Mouse (Mus musculus) liver, adult 2 months (tissue): ENCODE measurements at regions not wholly inside any gene's neighbourhood (a gene's known extent, or its start where the extent isn't known, plus 50 kb on each side); places are given as distances from the start of the nearest gene placed in this dataset.

Experiments
- DNase-seq: peaks from one replicate; pipeline ENCODE4 v3.0.0-alpha.2; 2011; ENCODE audit warnings: low read depth, low spot score; ENCODE audit errors: extremely low read depth
- H3K27ac ChIP-seq: fragments of 200-500 bp; replicated peaks from 2 replicates; pipeline ENCODE4 v1.5.1; 2012; ENCODE audit warnings: low read depth, mild to moderate bottlenecking, control low read depth, inconsistent platforms, low read length; ENCODE audit not compliant: insufficient read depth
- H3K27me3 ChIP-seq: fragments of 200-500 bp; 2 replicates; pipeline ENCODE4 v1.6.1; 2012; ENCODE audit warnings: mild to moderate bottlenecking, moderate library complexity, low read length, inconsistent platforms; ENCODE audit not compliant: control insufficient read depth, insufficient read depth
- H3K36me3 ChIP-seq: fragments of 200-500 bp; 2 replicates; pipeline ENCODE4 v1.6.1; 2012; ENCODE audit warnings: low read length, inconsistent platforms; ENCODE audit not compliant: control insufficient read depth, insufficient read depth
- H3K4me1 ChIP-seq: fragments of 200-500 bp; 2 replicates; pipeline ENCODE4 v1.6.1; 2011; ENCODE audit warnings: low read length; ENCODE audit not compliant: control insufficient read depth, insufficient read depth
- H3K4me3 ChIP-seq: fragments of 200-500 bp; 2 replicates; pipeline ENCODE4 v1.5.1; 2011; ENCODE audit warnings: low read depth, mild to moderate bottlenecking, control low read depth, low read length, moderate library complexity; ENCODE audit not compliant: insufficient read depth
- H3K79me2 ChIP-seq: fragments of 200-500 bp; 2 replicates; pipeline ENCODE4 v1.6.1; 2012; ENCODE audit warnings: inconsistent platforms, mild to moderate bottlenecking, low read length, moderate library complexity; ENCODE audit not compliant: control insufficient read depth, insufficient read depth
- H3K9ac ChIP-seq: fragments of 200-500 bp; 2 replicates; pipeline ENCODE4 v1.6.1; 2012; ENCODE audit warnings: low read depth, mild to moderate bottlenecking, control low read depth, inconsistent platforms, low read length
- CTCF ChIP-seq: fragments of 200-500 bp; IDR thresholded peaks from 2 replicates; pipeline ENCODE4 v1.5.1; 2011; ENCODE audit warnings: low read depth, low read length, control low read depth
- POLR2A ChIP-seq: fragments of 200-500 bp; IDR thresholded peaks from 2 replicates; pipeline ENCODE4 v1.6.1; 2011; ENCODE audit warnings: low read length, control low read depth; ENCODE audit not compliant: insufficient read depth; ENCODE audit errors: extremely low read depth
- WGBS: fragments of 180-500 bp; shearing (Covaris S2); methylation state at CpG from one replicate; pipeline ENCODE4 v1.1.7; 2018; 5-methylcytosine and 5-hydroxymethylcytosine counted together

- Histone ChIP-seq H3K79me2 (no peaks in the 10 kb centered on the region), H3K27me3 (no peaks in the 10 kb centered on the region), H3K4me1 (no peaks in the 10 kb centered on the region), H3K4me3 (no peak overlapping the region), H3K27ac (no peak overlapping the region), H3K9ac (no peak overlapping the region), H3K36me3 (no peaks in the 10 kb centered on the region)
- TF ChIP-seq POLR2A: no peak
- 53% methylated on average over 3 of the region's 3 CpGs for WGBS
- DNase-seq: no peak
These were observed 1486.7 kb downstream of the Zfp704 start for GRCm38 (mm10) chr3:8123141-8123540.

DNA sequence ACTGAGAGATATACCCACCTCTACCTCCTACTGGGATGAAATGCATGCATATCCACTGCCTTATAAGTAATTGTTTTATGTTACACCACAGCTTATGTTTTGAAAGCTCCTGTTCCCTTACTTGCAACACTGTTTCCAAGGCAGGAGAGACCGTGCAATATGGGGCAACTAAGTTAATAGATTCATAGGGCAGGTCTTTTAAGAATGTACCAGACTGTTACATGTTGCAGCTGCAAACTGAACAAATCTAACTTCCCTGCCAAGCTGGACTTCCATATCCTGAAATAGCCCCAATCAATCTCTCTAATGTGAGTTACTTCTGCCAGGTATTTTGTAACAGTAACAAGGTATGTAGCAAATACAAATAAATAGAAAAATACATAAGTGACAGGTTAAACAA, 1478.0 kb upstream of the 1700008P02Rik start:
- Histone ChIP-seq H3K9ac (no peak overlapping the region), H3K27me3 (no peaks in the 10 kb centered on the region), H3K27ac (no peak overlapping the region), H3K4me1 (no peaks in the 10 kb centered on the region), H3K79me2 (no peaks in the 10 kb centered on the region), H3K4me3 (no peak overlapping the region), H3K36me3 (no peaks in the 10 kb centered on the region)
- WGBS: 27% methylated on average over 1 of the region's 1 CpGs
- no peak for TF ChIP-seq POLR2A
- no peak for TF ChIP-seq CTCF
- no peak for DNase-seq

- H3K4me3 ChIP-seq: no peak overlapping the region
- H3K4me1 ChIP-seq: no peaks in the 10 kb centered on the region
- H3K27me3 ChIP-seq: no peaks in the 10 kb centered on the region
- no peaks in the 10 kb centered on the region for H3K36me3 ChIP-seq
- no peak for TF ChIP-seq POLR2A
- TF ChIP-seq CTCF: no peak
- WGBS: 45% methylated on average over 2 of the region's 2 CpGs
- no peak overlapping the region for H3K9ac ChIP-seq
- H3K79me2 ChIP-seq: no peaks in the 10 kb centered on the region
- no peak overlapping the region for H3K27ac ChIP-seq
- DNase-seq: no peak
These were observed 1464.5 kb upstream of the 1700008P02Rik start for GRCm38 (mm10) chr3:8084749-8085148.

DNA sequence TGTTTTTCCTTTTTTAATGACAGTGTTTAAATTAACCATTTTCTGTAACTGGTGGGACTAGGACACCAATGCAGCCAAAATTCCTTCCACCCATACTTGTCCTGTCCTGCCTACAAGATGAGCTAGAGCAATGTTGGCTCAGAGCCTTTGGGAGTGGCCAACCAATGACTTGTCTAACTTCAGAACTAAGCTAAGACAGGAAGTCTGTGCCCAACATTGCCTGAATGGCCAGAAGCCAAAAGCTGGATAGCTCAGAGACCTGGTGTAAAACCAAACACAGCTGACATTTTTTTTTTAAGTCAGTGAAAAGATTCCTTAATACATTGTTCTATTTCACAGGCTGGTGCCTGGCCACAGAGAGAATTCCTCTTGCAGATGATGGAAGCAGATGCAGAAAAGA, 1433.5 kb upstream of the 1700008P02Rik start:
- Histone ChIP-seq H3K4me1 (no peaks in the 10 kb centered on the region), H3K79me2 (no peaks in the 10 kb centered on the region), H3K27me3 (no peaks in the 10 kb centered on the region), H3K9ac (no peak overlapping the region), H3K4me3 (no peak overlapping the region), H3K27ac (no peak overlapping the region), H3K36me3 (no peaks in the 10 kb centered on the region)
- DNase-seq: no peak
- no peak for TF ChIP-seq POLR2A
- TF ChIP-seq CTCF: no peak

GRCm38 (mm10) chr3:8051167-8051566, 1430.9 kb upstream of the 1700008P02Rik start:
- no peaks in the 10 kb centered on the region for H3K27me3 ChIP-seq
- no peaks in the 10 kb centered on the region for H3K79me2 ChIP-seq
- no peaks in the 10 kb centered on the region for H3K36me3 ChIP-seq
- no peak overlapping the region for H3K4me3 ChIP-seq
- TF ChIP-seq CTCF: no peak
- TF ChIP-seq POLR2A: no peak
- no peak overlapping the region for H3K9ac ChIP-seq
- WGBS: 84% methylated on average over 4 of the region's 4 CpGs
- no peak for DNase-seq
- H3K4me1 ChIP-seq: no peaks in the 10 kb centered on the region
- no peak overlapping the region for H3K27ac ChIP-seq

DNA sequence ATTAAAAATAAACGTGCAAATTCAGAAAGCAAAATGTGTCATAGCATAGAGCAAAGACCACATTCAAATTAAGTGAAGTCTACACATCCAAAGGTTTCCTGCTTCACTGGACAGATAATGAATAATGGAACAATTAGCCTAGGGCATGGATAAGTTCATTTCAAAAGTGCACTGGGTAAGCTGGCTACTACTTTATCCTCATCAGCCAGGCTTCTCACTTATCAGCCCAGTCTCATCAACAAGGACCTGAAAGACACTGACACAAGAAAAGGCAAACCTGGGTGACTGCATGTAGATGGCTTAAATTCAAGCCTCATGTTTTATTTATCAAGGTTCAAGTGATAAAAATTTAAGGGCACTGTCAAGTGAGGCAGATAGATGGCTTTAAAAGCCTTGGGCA, 1429.5 kb upstream of the 1700008P02Rik start:
- WGBS: 71% methylated on average over 1 of the region's 1 CpGs
- Histone ChIP-seq H3K27me3 (no peaks in the 10 kb centered on the region), H3K4me3 (no peak overlapping the region), H3K9ac (no peak overlapping the region), H3K79me2 (no peaks in the 10 kb centered on the region), H3K36me3 (no peaks in the 10 kb centered on the region), H3K27ac (no peak overlapping the region), H3K4me1 (no peaks in the 10 kb centered on the region)
- no peak for TF ChIP-seq CTCF
- no peak for TF ChIP-seq POLR2A
- DNase-seq: no peak
